Mouse (Mus musculus): ENCODE measurements around the gene Tbc1d10c. TPM values are rescaled to one million over a fixed set of nuclear protein-coding genes. Genes with fewer than 3 reads are reported as not detected.

Gene Tbc1d10c
- polyA plus RNA-seq, 1 experiment from 2014 or later = 0.88 TPM

GRCm38 (mm10) chr19:4214071-4214770 is 23.1 kb upstream of the Tbc1d10c start, which contains the start of the genes Clcf1 and AC109138.7:
Gene Clcf1, plus strand, starts transcription at chr19:4214238.
Gene AC109138.7, plus strand, starts transcription at chr19:4214357.
- Histone ChIP-seq H3K4me1 (replicated peaks) (peaks cover 44% of the 10 kb centered on the region), H3K9me3 (no peaks in the 10 kb centered on the region), H3K27me3 (peaks cover 86% of the 10 kb centered on the region), H3K4me3 (peak within 1 kb of the TSS; percentile 54), H3K9ac (peak within 1 kb of the TSS; percentile 75), H3K27ac (no peak within 1 kb of the TSS), H3K4me2 (peak within 1 kb of the TSS; percentile 91), H3K36me3 (no peaks in the 10 kb centered on the region)
- ATAC-seq (ENCODE audit: low FRiP score) = no peak; the same call in 1 of the 2 replicates
- WGBS = under 1% methylated on average over 47 of the region's 49 CpGs

GRCm38 (mm10) chr19:4213524-4213974 is 22.5 kb upstream of the Tbc1d10c start:
- Histone ChIP-seq H3K9ac (peak overlapping the region; percentile 75; the same call in 1 of the 2 replicates), H3K4me2 (peak overlapping the region; percentile 91), H3K27ac (no peak overlapping the region), H3K27me3 (peaks cover 85% of the 10 kb centered on the region), H3K4me1 (replicated peaks) (peaks cover 44% of the 10 kb centered on the region), H3K36me3 (no peaks in the 10 kb centered on the region), H3K9me3 (no peaks in the 10 kb centered on the region), H3K4me3 (no peak overlapping the region; the same call in 1 of the 2 replicates)
- ATAC-seq (ENCODE audit: low FRiP score) = no peak
- WGBS = 3% methylated on average over 9 of the region's 9 CpGs

- Histone ChIP-seq H3K4me2 (no peak overlapping the region), H3K9ac (no peak overlapping the region; the same call in 1 of the 2 replicates), H3K9me3 (no peaks in the 10 kb centered on the region), H3K27ac (no peak overlapping the region), H3K36me3 (no peaks in the 10 kb centered on the region), H3K27me3 (peaks cover 79% of the 10 kb centered on the region), H3K4me1 (replicated peaks) (peaks cover 42% of the 10 kb centered on the region), H3K4me3 (no peak overlapping the region)
- ATAC-seq (ENCODE audit: low FRiP score) = no peak
- WGBS = 21% methylated on average over 4 of the region's 4 CpGs
Measured at GRCm38 (mm10) chr19:4211891-4212588, 21.0 kb upstream of the Tbc1d10c start.

- Histone ChIP-seq H3K36me3 (no peaks in the 10 kb centered on the region), H3K9ac (no peak overlapping the region), H3K4me2 (no peak overlapping the region), H3K4me3 (no peak overlapping the region), H3K9me3 (no peaks in the 10 kb centered on the region), H3K4me1 (replicated peaks) (peaks cover 10% of the 10 kb centered on the region), H3K27ac (no peak overlapping the region), H3K27me3 (peaks cover 74% of the 10 kb centered on the region)
- no peak for ATAC-seq (ENCODE audit: low FRiP score)
- 80% methylated on average over 5 of the region's 5 CpGs for WGBS
Measured at GRCm38 (mm10) chr19:4208563-4208962, 17.5 kb upstream of the Tbc1d10c start.

- Histone ChIP-seq H3K4me2 (no peak overlapping the region), H3K9ac (no peak overlapping the region), H3K36me3 (no peaks in the 10 kb centered on the region), H3K4me3 (no peak overlapping the region), H3K4me1 (replicated peaks) (peaks cover 7% of the 10 kb centered on the region), H3K27me3 (peaks cover 58% of the 10 kb centered on the region), H3K9me3 (no peaks in the 10 kb centered on the region), H3K27ac (no peak overlapping the region)
- WGBS = 0% methylated on average over 2 of the region's 2 CpGs
- 0 out of 2 replicates have a peak, but pooled peaks have one; percentile 30 for ATAC-seq (ENCODE audit: low FRiP score)
Measured at GRCm38 (mm10) chr19:4206971-4207370, 15.9 kb upstream of the Tbc1d10c start.

DNA sequence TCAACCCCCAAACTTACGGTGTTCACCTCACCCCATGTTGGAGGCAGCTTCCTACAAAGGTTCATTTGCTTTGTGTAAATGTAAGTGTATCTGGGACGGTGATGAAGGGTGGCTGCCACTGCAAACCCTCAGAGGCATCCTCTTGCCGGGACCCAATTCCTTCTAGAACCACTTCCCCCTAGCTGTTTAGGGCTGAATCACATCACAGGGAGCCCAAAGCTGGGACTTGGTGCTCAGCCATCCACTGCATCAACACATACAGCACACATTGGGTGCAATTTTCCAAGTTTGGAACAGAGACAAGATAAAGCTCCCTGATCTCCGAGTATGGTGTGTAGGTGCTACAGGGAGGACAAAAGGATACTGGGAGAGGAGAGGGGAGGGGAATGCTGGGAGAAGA is 13.8 kb upstream of the Tbc1d10c start:
- H3K9ac ChIP-seq = no peak overlapping the region
- H3K9me3 ChIP-seq = no peaks in the 10 kb centered on the region
- H3K36me3 ChIP-seq = no peaks in the 10 kb centered on the region
- H3K4me2 ChIP-seq = no peak overlapping the region
- peaks cover 43% of the 10 kb centered on the region for H3K27me3 ChIP-seq
- H3K4me1 ChIP-seq (replicated peaks) = peaks cover 23% of the 10 kb centered on the region
- H3K27ac ChIP-seq = no peak overlapping the region
- ATAC-seq (ENCODE audit: low FRiP score) = no peak
- WGBS = 69% methylated on average over 3 of the region's 4 CpGs
- H3K4me3 ChIP-seq = no peak overlapping the region

DNA sequence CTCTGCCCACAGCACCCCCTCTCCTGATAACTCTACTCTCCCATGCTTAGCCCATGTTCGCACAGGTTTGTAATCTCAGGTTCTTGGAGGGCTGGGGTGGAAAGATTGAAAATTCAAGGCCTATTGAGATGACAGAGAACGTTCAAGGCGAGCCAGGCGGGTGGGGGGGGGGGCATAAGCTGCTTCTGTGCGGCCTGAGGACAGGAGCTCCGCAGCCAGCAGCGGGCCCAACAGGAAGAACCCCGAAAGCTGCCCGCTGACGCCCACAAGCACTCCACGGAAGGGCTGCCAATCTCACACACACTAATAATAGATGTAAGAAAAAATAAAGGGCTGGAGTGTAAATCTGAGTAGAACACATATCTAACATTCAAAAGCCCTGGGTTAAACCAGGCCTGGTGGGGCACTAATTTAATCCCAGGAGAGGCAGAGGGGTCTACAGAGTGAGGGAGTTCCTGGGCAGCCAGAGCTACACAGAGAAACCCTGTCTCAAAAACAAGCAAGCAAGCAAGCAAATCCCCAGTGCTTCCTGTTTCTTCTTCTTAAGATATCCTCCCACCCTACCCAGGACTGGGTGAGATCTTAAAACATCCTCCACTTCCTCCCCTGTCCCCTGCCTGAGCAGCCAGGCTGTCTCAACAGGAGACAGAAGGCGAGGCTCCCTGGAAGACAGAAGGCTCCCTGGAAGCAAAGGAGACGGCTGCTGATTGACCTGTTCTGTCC is 12.7 kb upstream of the Tbc1d10c start:
- Histone ChIP-seq H3K36me3 (peaks cover 6% of the 10 kb centered on the region; the same call in 1 of the 2 replicates), H3K27ac (no peak overlapping the region; the same call in 1 of the 2 replicates), H3K4me3 (no peak overlapping the region), H3K9ac (peak overlapping the region; percentile 19; the same call in 1 of the 2 replicates), H3K4me2 (no peak overlapping the region), H3K9me3 (no peaks in the 10 kb centered on the region), H3K4me1 (replicated peaks) (peaks cover 23% of the 10 kb centered on the region), H3K27me3 (peaks cover 41% of the 10 kb centered on the region)
- ATAC-seq (ENCODE audit: low FRiP score) = no peak
- WGBS = 69% methylated on average over 13 of the region's 13 CpGs

DNA sequence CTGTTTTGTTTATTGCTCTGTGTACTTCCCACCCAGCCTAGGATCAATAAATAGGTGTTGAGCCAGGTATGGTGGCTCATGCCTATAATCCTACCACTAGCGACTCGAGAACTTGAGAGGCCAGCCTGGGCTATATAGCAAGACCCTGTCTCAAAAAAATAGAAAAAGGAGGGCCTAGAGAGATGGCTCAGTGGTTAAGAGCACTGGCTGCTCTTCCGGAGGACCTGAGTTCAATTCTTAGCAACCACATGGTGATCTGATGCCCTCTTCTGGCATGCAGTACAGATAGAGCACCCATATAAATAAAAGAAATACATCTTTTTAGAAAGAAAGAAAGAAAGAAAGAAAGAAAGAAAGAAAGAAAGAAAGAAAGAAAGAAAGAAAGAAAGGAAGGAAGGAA is 12.1 kb upstream of the Tbc1d10c start:
- no peak for ATAC-seq (ENCODE audit: low FRiP score)
- 78% methylated on average over 3 of the region's 3 CpGs for WGBS
- Histone ChIP-seq H3K36me3 (peaks cover 12% of the 10 kb centered on the region), H3K27me3 (peaks cover 35% of the 10 kb centered on the region), H3K4me3 (no peak overlapping the region), H3K4me2 (0 out of 2 replicates have a peak overlapping the region, but pooled peaks have one; percentile 94), H3K9me3 (no peaks in the 10 kb centered on the region), H3K27ac (no peak overlapping the region), H3K4me1 (replicated peaks) (peaks cover 23% of the 10 kb centered on the region), H3K9ac (no peak overlapping the region)

- ATAC-seq (ENCODE audit: low FRiP score) = peak; percentile 21; the same call in 1 of the 2 replicates
- peak overlapping the region; percentile 80 for H3K9ac ChIP-seq
- H3K27ac ChIP-seq = no peak overlapping the region
- peak overlapping the region; percentile 94 for H3K4me2 ChIP-seq
- H3K4me3 ChIP-seq = peak overlapping the region; percentile 64
- H3K27me3 ChIP-seq = peaks cover 30% of the 10 kb centered on the region
- H3K36me3 ChIP-seq = peaks cover 21% of the 10 kb centered on the region
- peaks cover 23% of the 10 kb centered on the region for H3K4me1 ChIP-seq (replicated peaks)
- 28% methylated on average over 7 of the region's 7 CpGs for WGBS
- no peaks in the 10 kb centered on the region for H3K9me3 ChIP-seq
Measured at GRCm38 (mm10) chr19:4202149-4202548, 11.1 kb upstream of the Tbc1d10c start.

- Histone ChIP-seq H3K4me1 (replicated peaks) (peaks cover 23% of the 10 kb centered on the region), H3K9ac (peak within 1 kb of the TSS; percentile 84), H3K27me3 (peaks cover 24% of the 10 kb centered on the region), H3K4me3 (peak within 1 kb of the TSS; percentile 64), H3K36me3 (peaks cover 28% of the 10 kb centered on the region), H3K9me3 (no peaks in the 10 kb centered on the region), H3K27ac (peak within 1 kb of the TSS; percentile 56), H3K4me2 (peak within 1 kb of the TSS; percentile 94)
- under 1% methylated on average over 34 of the region's 34 CpGs for WGBS
- peak; percentile 82 for ATAC-seq (ENCODE audit: low FRiP score)
Measured at GRCm38 (mm10) chr19:4201291-4201909, 10.3 kb upstream of the Tbc1d10c start, which contains the start of gene Rad9a. Gene Rad9a, minus strand, starts transcription at chr19:4201662.

DNA sequence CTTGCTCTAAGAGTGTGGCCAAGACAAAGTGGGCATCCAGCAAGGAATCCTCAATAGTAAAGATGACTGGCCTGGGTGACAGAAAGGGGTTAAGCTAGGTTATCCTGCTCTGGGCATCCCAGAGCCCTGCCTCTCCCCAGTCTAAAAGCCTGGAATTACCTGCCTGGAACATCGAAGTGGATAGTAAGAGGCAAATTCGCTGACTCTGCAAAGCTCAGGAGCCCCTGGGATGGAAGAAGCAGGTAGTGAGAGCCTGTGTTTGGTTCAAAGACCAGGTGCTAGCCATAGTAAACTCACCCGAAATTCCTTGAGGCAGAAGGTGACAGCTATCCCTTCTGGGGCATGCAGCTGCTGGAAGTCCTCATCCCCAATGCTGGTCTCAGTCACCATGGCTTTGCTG is 6.1 kb upstream of the Tbc1d10c start:
- H3K4me2 ChIP-seq = no peak overlapping the region
- H3K27ac ChIP-seq = no peak overlapping the region
- peaks cover 44% of the 10 kb centered on the region for H3K4me1 ChIP-seq (replicated peaks)
- H3K9ac ChIP-seq = no peak overlapping the region
- WGBS = 72% methylated on average over 3 of the region's 3 CpGs
- H3K36me3 ChIP-seq = peaks cover 62% of the 10 kb centered on the region
- no peak overlapping the region for H3K4me3 ChIP-seq
- no peaks in the 10 kb centered on the region for H3K9me3 ChIP-seq
- no peak for ATAC-seq (ENCODE audit: low FRiP score)
- no peaks in the 10 kb centered on the region for H3K27me3 ChIP-seq
